Mouse (Mus musculus): ENCODE measurements at regions not wholly inside any gene's neighbourhood (a gene's known extent, or its start where the extent isn't known, plus 50 kb on each side); places are given as distances from the start of the nearest gene placed in this dataset.
"Not testable (repeated sequence)": the region's sequence is repeated elsewhere in the genome, so short reads cannot be mapped to it uniquely, and the experiment has no call there.

GRCm38 (mm10) chr9:83728428-83728827, 77.6 kb downstream of the Elovl4 start:
- DNase-seq (ENCODE audit: low read depth, low spot score) = peak; percentile 93

GRCm38 (mm10) chr9:83727462-83728189, 78.5 kb downstream of the Elovl4 start:
- peak; percentile 87 for DNase-seq (ENCODE audit: low read depth, low spot score)

- DNase-seq (ENCODE audit: low read depth, low spot score) = no peak
Observed at GRCm38 (mm10) chr9:83726979-83727378, 79.1 kb downstream of the Elovl4 start.

- DNase-seq (ENCODE audit: low read depth, low spot score) = peak; percentile 62
Observed at GRCm38 (mm10) chr9:83726105-83726504, 80.0 kb downstream of the Elovl4 start.

GRCm38 (mm10) chr9:83725545-83725944, 80.5 kb downstream of the Elovl4 start:
- DNase-seq (ENCODE audit: low read depth, low spot score) = no peak

GRCm38 (mm10) chr9:83720982-83721381, 85.1 kb downstream of the Elovl4 start:
- DNase-seq (ENCODE audit: low read depth, low spot score) = no peak

- DNase-seq (ENCODE audit: low read depth, low spot score) = no peak
Observed at GRCm38 (mm10) chr9:83719811-83720210, 86.3 kb downstream of the Elovl4 start.

- DNase-seq (ENCODE audit: low read depth, low spot score) = not testable (repeated sequence)
Observed at GRCm38 (mm10) chr9:83718084-83718483, 88.0 kb downstream of the Elovl4 start.

- no peak for DNase-seq (ENCODE audit: low read depth, low spot score)
Observed at GRCm38 (mm10) chr9:83716101-83716763, 89.8 kb downstream of the Elovl4 start.

GRCm38 (mm10) chr9:83707361-83707760, 98.7 kb downstream of the Elovl4 start:
- DNase-seq (ENCODE audit: low read depth, low spot score) = no peak

- DNase-seq (ENCODE audit: low read depth, low spot score) = no peak
Observed at GRCm38 (mm10) chr9:83706071-83706470, 100.0 kb downstream of the Elovl4 start.

- no peak for DNase-seq (ENCODE audit: low read depth, low spot score)
Observed at GRCm38 (mm10) chr9:83704186-83704585, 101.9 kb downstream of the Elovl4 start.

GRCm38 (mm10) chr9:83700916-83701315, 105.2 kb downstream of the Elovl4 start:
- no peak for DNase-seq (ENCODE audit: low read depth, low spot score)

GRCm38 (mm10) chr9:83700056-83700455, 106.0 kb downstream of the Elovl4 start:
- DNase-seq (ENCODE audit: low read depth, low spot score) = no peak

- peak; percentile 80 for DNase-seq (ENCODE audit: low read depth, low spot score)
Observed at GRCm38 (mm10) chr9:83691332-83692198, 114.5 kb downstream of the Elovl4 start.
